Mouse (Mus musculus): ENCODE data around the gene Tmprss12.
"Not testable (repeated sequence)": the region's sequence is repeated elsewhere in the genome, so short reads cannot be mapped to it uniquely, and the experiment has no call there.

DNA sequence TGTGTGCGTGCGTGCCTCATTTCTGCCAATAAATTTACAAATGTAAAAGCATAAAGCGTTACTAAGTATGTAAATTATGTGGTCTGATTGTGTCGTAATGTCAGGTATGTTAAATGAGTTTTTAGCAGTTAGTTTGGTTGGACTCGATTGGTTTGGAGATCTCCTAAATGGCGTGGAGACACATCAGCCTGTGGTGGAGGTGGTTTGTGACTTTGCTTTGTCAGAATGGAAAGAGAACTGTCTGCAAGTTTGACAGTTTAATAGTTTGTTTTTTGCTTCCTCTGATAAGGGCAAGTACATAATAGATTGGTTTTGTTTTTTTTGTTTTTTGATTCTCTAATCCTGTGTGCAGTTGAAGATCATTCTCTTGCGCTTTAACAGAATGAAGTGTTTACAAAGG is 20.3 kb upstream of the Tmprss12 start:
- not testable (repeated sequence) for TF ChIP-seq FOSL1 (IDR thresholded peaks at IDR 0.05; ENCODE audit: insufficient read depth, low read length, poor library complexity, severe bottlenecking); CTCF (IDR thresholded peaks at IDR 0.05; ENCODE audit: control insufficient read depth, insufficient read depth, insufficient read length); MAX (IDR thresholded peaks at IDR 0.05); USF1 (IDR thresholded peaks at IDR 0.05; ENCODE audit: low read depth)
